Mouse (Mus musculus) heart, postnatal 36 days (tissue): ENCODE data around the gene Fn3krp. TPM values are rescaled to one million over a fixed set of nuclear protein-coding genes. Genes with fewer than 3 reads are reported as not detected.
A peak's percentile ranks its signal among the peaks of the same experiment; 100 is the strongest.

ENCODE experiments used
- DNase-seq, 2 experiments: peaks; one replicate each; pipeline ENCODE4 v3.0.0; 2021 to 2022
- intact Hi-C: fragments of 180-260 bp; cut with DNase I; formaldehyde crosslinking; loops from one replicate; pipeline ENCODE4 v1.15.1; 2025
- total RNA-seq, 2 experiments: library from RNA; stranded (reverse); gene quantifications; 2 replicates each; pipeline ENCODE4 v1.2.3; 2021

Gene Fn3krp
- 1 to 10 TPM; 7.3 to 7.4 TPM for total RNA-seq

DNA sequence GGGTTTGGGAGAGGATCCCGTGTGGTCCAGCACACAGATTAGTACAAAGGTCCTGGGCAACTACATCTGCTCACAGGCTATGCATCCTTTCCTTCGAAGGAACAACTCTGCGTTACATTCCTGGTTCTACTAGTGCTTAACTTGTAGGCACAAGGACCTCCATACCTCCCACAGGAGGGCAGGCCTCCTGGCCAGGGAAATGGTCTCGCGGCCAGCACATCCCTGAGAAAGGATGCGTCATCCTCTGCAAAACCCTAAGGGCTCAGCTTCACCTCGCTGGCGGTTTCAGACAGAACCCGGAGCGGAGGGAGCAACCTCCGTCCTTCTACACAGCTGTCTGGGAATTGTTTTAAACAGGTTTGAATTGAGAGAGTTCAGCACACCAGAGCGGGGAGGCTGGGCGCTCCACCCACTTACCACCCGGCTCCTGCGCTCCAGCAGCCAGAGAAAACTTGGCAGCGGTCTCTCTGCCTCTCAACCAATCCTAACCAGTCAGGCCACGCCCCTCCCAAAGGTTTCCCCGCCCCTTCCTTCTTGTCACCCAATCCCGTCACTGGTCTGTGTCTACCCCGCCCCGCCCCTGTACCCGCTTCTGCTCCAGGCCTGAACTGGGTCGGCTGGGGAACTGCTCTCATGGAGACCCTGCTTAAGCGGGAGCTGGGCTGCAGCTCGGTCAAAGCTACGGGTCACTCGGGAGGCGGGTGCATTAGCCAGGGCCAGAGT, at the start of gene Fn3krp:
Gene Fn3krp (plus strand): TSS at position 572 of the 723 bp plus-strand sequence.
- peak; percentile 97 to 99 for DNase-seq
- intact Hi-C loops, result loop anchor here (2.0 kb wide), 1 partner anchor 66 kb away; the partner anchor contains the start of gene Wdr45b

DNA sequence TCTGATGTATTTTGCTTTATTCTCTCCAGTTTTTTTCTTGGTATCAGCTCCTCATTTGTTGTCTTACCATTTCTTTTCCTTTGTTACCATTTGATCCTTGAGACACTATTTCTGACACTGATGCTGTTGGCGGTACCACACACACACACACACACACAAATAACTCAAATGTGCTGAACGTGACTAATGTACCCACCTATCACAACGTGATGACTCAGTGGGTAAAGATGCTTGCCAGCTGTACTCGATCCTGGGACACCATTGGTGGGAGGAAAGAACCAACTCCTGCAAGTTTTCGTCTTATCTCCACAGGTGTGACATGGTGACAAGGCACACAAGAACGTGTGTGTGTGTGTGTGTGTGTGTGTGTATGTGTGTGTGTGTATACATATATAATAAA, 47.9 kb upstream of the Fn3krp start:
- intact Hi-C loops, result no loop called here
- no peak for DNase-seq

DNA sequence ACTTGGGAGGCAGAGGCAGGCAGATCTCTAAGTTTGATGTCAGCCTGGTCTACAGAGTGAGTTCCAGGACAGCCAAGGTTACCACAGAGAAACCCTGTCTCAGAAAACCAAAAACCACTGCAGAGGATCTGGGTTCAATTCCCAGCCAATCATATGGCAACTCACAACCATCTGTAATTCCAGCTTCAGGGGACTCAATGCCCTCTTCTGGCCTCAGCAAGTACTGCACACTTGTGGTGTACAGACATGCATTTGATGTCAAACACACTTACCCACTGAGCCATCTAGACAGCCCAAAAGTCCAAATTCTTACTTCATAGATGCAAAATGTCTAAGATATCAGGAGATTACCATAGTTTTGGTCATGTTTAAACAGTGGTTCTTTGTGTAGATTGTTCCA, 42.6 kb upstream of the Fn3krp start:
- no peak for DNase-seq
- intact Hi-C loops, result no loop called here

DNA sequence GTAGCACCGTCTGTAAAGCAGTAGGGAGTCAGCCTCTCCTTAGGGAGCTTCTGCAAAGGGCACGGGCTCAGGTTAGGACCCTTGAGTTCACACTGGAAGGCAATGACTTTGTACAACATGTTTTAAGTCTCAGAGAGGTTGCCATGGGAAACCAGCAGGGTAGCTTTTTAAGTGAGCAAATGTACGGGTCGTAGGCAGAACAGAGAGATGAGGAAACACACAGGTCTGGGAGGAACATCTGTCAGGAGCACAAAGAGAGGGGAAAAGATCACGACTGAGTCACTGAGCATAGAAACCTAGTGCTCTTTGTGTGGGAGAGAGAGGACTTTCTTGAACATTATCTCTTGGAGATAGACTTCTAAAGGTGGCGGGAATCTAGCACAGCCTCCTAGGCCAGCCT, 40.9 kb upstream of the Fn3krp start:
- DNase-seq, result no peak
- intact Hi-C loops, result no loop called here

DNA sequence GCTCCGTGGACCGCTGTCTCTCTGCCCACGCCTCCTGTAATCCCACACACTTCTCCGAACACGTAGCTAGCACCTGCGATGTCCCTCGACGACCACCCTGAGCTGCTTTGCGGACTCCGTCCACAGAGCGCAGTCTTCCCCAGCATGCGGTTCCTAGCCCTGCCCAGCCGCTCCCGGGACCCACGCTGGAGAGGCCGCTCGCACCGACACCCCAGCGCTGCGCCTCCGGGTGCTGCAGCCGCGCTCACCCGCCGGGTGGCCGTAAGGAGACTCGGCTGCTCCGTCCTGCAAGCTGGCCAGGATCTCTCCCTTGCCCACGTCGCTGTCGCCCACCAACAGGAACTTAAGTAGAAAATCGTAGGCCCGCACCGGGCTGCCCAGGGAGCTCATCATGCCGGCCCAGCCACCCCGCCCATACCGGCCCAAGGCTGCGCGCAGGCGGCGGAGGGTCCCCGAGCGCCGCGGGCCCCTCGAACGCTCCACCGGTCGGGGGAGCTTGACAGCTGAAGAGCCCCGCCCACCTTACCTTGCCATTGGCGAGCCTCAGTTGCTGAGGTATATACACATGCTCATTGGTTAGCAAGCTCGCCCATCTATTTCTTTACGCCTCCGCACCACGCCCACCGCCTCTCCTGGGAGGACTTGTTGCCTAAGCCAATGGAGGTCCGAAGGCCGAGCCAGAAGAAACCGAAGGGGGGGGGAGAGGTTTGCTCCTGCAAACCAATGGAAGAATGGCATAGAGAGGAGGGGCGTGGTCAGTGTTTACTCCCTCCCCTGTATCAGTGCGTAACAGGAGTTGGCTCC, 33.2 kb upstream of the Fn3krp start, which contains the start of gene Rab40b:
Gene Rab40b (minus strand): TSS at position 502 of the 804 bp plus-strand sequence.
- DNase-seq, result peak; percentile 77 to 78
- intact Hi-C loops, result no loop called here

DNA sequence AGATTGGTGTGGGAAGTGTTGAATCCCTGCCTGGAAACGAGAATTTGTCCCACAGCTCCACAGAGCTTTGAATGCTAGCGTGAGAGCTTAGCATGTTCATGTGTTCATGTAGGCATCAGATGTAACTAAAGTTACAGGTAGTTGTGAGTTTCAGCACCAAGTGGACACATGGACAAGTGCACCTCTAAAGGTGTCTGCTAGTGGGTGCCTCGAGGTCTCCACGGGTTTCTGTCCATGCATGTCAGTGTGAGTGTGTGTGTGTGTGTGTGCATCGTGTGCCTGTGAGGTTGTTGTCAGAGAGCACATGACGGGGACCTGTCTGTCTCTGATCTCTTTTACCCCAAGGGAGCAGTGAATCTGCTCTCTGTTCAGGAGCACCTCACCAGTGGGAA, 32.7 kb upstream of the Fn3krp start:
- intact Hi-C loops, result no loop called here
- no peak for DNase-seq

DNA sequence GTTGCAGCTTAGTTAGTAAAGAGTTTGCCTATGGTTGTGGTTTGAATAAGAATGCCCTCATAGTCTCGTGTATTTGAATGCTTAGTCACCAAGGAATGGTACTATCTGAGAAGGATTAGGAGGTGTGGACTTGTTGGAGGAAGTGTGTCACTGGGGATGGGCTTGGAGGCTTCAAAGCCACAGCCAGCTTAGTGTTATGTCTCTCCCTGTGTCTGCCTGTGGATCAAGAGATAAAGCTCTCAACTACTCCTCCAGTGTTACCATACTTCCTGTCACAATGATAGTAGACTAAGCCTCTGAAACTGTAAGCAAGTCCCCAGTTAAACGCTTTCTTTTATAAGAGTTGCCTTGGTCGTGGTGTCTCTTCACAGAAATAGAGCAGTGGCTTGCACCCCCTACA, 30.4 kb upstream of the Fn3krp start:
- intact Hi-C loops, result no loop called here
- DNase-seq, result no peak

DNA sequence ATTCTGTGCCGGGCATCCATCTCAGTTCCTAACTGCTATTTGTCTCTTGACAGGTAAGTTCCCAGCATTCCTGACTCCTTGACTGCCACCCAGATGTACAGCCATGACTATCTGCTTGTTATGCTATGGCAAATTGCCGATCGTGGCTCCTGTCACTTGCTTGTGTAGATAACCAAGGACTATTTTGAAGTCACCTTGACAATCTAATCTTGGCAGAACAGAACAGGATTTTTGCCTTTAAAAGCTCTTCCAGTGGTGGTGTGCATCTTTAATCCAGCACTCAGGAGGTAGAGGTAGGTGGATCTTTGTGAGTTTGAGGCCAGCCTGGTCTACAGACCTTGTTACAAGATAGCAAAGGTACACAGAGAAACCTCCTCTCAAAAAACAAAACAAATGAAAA, 28.8 kb upstream of the Fn3krp start:
- no peak for DNase-seq
- intact Hi-C loops, result no loop called here

DNA sequence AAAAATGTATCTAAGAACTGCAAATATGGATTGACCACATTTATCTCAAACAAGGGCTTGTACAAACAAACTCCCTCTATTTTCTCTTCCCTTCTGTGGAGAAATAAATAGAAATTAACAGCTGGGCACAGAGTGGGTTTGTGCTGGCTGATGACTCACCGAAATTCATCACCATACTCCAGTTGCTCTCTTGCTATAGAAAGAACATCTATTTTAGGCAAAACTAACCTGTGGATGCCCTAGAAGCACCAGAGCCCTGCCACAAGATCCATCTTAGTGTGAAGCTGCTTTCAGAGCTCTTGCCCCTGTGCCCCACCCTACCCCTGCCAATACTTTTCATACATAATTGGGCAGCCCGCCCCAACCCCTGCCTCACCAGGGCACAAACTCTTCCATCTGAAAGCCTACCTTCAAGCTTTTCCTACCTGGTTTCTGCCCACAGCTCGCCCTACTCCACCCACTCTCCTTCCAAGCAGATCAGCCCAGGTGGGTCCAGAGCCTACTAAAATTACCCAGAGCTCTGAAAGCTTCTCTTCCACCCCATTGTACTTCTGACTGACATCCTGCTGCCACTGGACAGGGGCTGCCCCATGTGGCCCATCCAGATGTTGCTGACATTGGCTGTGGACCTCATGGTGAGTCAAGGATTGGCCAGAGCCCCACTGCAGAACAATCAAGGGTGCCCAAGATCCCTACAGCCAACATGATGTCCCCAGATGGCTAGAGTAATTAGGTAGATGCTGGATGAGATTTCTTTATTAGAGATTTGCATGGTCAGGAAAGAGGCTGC, 13.6 kb upstream of the Fn3krp start:
- DNase-seq, result no peak
- intact Hi-C loops, result no loop called here

DNA sequence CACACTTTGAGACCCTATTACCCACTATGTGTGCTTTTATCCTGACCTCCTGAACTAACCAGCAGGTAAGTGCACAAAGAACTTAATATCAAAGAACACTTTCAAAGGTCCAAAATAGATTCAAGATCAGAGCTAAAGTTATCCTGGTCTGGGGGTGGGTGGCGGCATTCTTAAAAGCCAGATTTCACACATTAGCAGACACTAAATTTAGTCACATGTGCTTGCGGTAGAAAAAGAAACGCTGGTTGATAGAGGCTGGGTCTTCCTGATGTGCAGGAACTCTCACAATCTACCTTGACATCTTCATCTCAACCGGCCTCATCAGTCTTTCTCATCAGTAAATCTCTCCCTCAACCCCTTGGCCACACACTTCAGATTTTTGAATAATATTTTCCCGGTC, 6.4 kb upstream of the Fn3krp start:
- no peak for DNase-seq

DNA sequence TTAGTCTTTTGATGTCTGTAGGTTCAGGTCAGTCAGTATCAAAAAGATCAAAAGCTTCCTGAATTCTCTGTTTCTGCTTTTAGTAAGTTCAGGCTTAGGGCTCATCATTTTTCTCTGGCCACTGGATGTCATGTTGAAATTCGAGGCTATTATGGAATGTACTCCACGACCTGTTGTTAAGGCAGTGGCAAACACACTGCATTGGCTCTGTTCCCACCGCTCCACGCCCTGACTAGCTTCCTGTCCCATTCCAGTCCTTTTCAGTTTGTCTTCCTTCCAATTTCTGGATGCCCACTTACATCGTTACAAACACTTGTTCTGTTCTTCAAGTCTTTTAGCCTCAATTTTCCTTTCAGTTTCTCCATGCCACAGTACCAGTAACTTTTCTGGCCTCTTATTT, 5.8 kb upstream of the Fn3krp start:
- intact Hi-C loops, result no loop called here
- no peak for DNase-seq

More for the DNA sequence above, 6.4 kb upstream of the Fn3krp start:
- intact Hi-C loops, result no loop called here

DNA sequence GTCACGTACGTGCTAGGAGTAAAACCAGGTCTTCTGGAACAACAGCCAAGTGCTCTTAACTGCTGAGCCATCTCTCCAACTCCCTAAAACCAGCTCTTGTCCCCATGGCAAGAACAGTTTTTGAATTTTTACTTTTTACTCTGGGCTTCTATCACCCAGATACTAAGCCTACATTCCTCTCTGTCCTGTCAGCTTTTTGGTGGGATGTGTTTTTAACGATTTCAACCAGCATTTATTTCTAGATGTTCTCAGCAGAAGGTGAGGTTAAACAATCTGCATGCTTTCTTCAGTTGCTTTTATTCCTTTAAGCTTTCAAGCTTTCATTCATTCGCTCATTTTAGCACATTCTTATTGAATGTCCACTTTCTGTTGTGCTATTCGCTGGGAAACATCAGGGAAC, 3.2 kb upstream of the Fn3krp start:
- DNase-seq, result no peak
- intact Hi-C loops, result no loop called here

DNA sequence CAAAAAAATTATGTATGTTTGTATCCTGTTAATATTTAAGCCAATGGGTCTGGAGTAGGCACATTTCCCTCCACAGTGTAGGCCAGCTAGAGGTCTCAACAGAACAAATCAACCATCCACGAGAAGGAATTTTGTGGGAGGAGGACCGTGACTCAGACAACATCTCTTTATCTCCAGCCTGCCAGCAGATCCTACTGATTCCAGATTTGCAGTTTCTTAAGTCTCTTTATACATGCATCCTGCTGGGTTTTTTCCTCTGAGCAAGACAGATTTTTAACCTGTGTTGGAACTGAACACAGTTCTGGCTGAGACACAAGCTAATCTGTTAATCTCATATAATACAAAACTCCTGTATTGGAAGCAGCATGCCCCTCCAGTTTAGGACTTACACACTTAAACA, 2.3 kb upstream of the Fn3krp start:
- intact Hi-C loops, result no loop called here

DNA sequence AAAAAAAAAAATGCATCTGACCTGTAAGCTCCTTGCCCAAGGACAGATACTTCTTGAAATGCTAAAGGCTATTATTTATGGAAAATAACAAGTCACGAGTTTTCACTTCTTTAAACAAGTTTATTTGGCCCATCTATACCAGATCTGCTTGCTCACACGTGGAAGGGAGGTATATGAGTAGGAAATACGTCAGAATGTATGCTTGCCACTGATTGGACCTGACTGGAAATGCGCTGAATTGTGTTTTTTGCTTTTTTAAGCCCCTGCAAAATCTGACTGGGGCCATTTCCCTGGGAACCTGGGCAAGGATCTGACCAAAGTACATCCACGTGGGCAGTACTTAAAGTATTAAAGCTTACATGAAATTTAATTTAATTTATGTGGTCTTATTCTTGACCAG, 822 bp upstream of the Fn3krp start:
- intact Hi-C loops, result loop anchor here (2.0 kb wide), 1 partner anchor 66 kb away; the partner anchor contains the start of gene Wdr45b
- DNase-seq, result no peak

More for the DNA sequence above, 2.3 kb upstream of the Fn3krp start:
- no peak for DNase-seq

DNA sequence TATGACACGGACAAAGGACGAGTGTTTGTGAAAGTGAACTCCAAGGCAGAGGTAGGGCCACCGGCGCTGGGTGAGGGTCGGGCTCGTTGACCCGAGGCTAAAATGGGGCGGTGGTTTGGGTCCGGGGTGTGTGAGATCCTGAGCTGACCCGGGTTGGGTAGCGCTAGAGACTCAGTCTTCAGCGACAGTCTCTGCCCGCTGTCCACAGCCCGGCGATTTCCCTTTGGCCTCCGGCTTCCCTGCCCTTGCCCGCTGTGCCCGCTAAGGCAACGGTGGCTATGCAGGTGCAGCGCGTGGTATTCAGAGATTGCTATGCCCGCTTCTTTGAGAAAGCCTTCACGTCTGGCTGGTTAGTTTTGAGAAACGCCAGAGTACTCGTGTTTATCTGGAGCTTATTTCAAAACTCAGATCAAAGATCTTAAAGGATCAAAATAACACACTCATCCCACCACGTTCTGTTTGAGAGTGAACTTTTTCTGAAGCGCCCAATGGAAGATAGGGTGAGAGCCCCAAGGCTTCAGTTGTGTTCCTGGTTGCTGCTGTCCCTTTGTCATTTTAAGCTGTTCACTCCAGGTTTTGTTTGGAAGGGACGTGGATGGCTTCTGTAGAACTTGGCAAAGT, 462 bp downstream of the Fn3krp start:
- intact Hi-C loops, result loop anchor here (2.0 kb wide), 1 partner anchor 67 kb away; the partner anchor contains the start of gene Wdr45b
- DNase-seq, result no peak

DNA sequence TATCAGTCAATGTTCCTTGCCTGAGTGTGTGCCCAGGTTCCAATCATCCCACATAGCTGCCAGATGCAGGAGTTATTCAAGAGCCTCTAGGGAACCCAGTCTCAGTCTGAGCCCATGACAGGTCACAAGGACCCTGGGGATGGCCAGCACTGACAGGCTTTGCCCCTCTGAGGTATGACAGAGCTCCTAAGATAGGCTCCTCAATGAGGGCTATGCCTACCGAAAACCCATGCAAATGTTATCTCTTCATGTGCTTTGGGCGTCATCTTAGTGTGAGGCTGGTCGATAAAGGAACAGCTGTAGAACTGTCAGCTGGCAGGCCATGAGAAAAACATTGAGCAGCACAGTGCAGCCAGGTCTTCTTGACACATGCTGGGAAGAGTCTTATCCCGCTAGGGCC, 12.2 kb downstream of the Fn3krp start:
- intact Hi-C loops, result no loop called here
- DNase-seq, result no peak

DNA sequence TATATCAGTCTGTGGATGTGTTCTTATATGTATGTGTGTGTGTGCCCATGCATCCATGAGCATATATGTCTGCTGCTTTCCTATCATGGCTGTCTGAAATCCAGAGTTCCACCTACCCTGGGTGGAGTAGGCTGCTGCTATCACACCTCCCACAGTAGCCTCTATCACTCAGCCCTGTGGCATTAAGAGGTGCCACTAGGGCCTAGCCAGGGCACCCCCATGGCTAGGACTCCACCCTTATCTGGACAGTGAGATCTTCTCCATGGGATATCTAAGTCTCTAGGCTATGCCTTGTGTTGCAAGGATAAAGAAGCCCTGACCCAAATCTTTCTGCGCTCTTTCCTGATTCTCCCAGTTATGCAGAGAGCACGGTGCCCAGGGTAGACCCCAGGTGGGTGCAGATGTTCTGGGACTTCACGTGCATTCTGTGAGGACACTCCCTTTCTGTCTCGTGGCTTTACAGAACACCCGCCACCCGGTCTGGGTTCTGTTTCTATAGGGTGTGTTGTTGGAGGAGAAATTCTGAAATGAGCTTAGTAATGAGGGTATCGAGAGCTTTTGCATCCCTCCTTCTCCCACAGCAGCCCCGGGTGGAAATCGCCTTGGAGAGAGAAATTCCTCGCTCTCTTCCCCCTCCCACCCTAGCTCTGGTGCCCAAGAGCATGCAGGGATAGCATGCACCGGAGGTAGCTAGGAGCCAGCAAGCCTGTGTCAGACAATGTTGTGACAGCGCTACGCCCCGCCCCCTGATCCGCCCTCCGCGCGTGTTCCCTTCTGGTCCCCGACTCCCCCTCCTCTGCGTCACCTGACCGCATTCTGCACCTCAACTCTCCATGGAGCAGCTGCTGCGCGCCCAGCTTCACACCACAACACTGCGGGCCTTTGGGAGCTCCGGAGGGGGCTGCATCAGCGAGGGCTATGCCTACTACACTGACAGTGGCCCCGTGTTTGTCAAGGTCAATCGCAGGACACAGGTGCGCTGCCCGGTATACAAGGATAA, 13.3 kb downstream of the Fn3krp start, which contains the start of gene Fn3k:
Gene Fn3k (plus strand): TSS at position 758 of the 1,000 bp plus-strand sequence.
- peak; percentile 81 to 84 for DNase-seq
- intact Hi-C loops, result no loop called here

DNA sequence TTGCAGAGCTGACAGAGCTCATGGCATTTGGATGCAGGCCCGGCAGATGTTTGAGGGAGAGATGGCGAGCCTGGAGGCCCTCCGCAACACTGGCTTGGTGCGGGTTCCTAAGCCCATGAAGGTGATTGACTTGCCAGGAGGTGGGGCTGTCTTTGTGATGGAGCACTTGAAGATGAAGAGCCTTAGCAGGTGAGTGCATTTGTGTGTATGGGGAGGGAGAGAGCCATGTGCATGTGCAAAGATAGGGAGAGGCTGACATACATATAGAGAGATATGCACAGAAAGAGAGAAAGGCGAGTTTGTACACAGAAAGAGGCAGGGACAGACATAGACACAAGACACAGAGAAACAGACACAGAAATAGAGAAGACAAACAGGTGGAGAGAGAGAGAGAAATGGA, 16.0 kb downstream of the Fn3krp start:
- intact Hi-C loops, result no loop called here
- no peak for DNase-seq

DNA sequence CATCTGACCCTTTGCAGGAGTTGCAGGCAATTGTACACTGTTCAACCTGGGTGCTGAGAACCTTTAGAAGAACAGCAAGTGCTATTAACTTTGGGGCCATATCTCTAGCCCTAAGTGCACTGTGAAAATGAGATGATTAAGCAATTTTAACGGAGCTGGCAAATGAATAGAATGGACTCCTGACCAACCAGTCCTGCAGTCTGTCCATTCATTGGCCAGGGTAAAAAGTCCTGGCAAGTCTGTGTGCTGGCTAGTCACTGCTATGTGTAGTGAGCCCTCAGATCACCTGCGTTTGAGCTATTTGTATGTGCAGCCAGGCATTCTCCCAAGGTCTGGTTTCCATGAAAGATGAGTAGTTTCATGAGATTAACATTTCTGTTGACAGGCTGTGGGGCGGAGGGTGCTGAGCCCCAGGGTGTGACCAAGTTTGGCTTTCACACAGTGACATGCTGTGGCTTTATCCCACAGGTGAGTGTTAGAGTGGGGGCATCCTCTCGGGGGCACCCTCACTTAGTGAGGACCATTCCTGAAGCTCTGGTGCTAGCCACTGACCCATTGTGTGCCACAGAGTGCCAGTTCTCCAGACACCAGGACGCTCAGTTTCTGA, 18.6 kb downstream of the Fn3krp start:
- intact Hi-C loops, result no loop called here
- no peak for DNase-seq
